Mouse (Mus musculus) liver, embryonic 14.5 days (tissue): ENCODE data around the gene Klhl35. TPM values are rescaled to one million over a fixed set of nuclear protein-coding genes. Genes with fewer than 3 reads are reported as not detected.

ENCODE experiments used
- ATAC-seq: fragments of 200-750 bp; cut with Nextera tagmentation; 2 replicates; pipeline ENCODE4 v1.8.0; 2017; ENCODE audit warnings: moderate number of reproducible peaks, mild to moderate bottlenecking, moderate library complexity; ENCODE audit not compliant: insufficient read depth
- DNase-seq, 3 experiments: peaks; one replicate each; pipeline ENCODE4 v3.0.0-alpha.2; 2012 to 2013; ENCODE audit warnings: low read depth in 3 of 3, low spot score in 3 of 3
- H3K27ac ChIP-seq: fragments of 300-500 bp; sonication (generic); 2 replicates; pipeline ENCODE4 v1.5.1; 2014; ENCODE audit warnings: moderate library complexity, mild to moderate bottlenecking, control low read depth, inconsistent platforms
- H3K27me3 ChIP-seq: fragments of 300-500 bp; sonication (generic); 2 replicates; pipeline ENCODE4 v1.6.1; 2014; ENCODE audit warnings: mild to moderate bottlenecking, low read length, moderate library complexity; ENCODE audit not compliant: control insufficient read depth, insufficient read depth
- H3K36me3 ChIP-seq: fragments of 300-500 bp; sonication (generic); replicated peaks from 2 replicates; pipeline ENCODE4 v1.6.1; 2014; ENCODE audit warnings: low read depth; ENCODE audit not compliant: control insufficient read depth, insufficient read depth
- H3K4me1 ChIP-seq, 2 experiments: fragments of 200-500 bp in 1 of 2; fragments of 300-500 bp in 1 of 2; sonication (generic) in 1 of 2; replicated peaks; 2 replicates each; pipeline ENCODE4 v1.6.1; 2012 to 2014; ENCODE audit warnings: antibody characterized with exemption in 1 of 2, inconsistent platforms in 1 of 2, low read length in 1 of 2; ENCODE audit not compliant: control insufficient read depth in 2 of 2, insufficient read depth in 2 of 2
- H3K4me2 ChIP-seq: fragments of 300-500 bp; sonication (generic); 2 replicates; pipeline ENCODE4 v1.6.1; 2014; ENCODE audit warnings: low read depth, mild to moderate bottlenecking, control low read depth, moderate library complexity
- H3K4me3 ChIP-seq, 2 experiments: fragments of 200-500 bp in 1 of 2; fragments of 300-500 bp in 1 of 2; sonication (generic) in 1 of 2; 2 replicates each; pipeline ENCODE4 v1.5.1; 2012 to 2014; ENCODE audit warnings: low read depth in 2 of 2, low read length in 2 of 2, mild to moderate bottlenecking in 2 of 2, control low read depth in 1 of 2, inconsistent platforms in 1 of 2, moderate library complexity in 1 of 2; ENCODE audit not compliant: insufficient read depth in 1 of 2
- H3K9ac ChIP-seq: fragments of 300-500 bp; sonication (generic); replicated peaks from 2 replicates; pipeline ENCODE4 v1.6.1; 2014; ENCODE audit warnings: mild to moderate bottlenecking, control low read depth, moderate library complexity
- H3K9me3 ChIP-seq: fragments of 300-500 bp; sonication (generic); 2 replicates; pipeline ENCODE4 v1.6.1; 2016; ENCODE audit warnings: low read length, mixed read lengths; ENCODE audit not compliant: control insufficient read depth
- CTCF ChIP-seq: IDR thresholded peaks from 2 replicates; pipeline ENCODE4 v1.5.1; 2016; ENCODE audit warnings: antibody characterized with exemption, low read depth, control low read depth
- EP300 ChIP-seq: IDR thresholded peaks from 2 replicates; pipeline ENCODE4 v1.6.1; 2016; ENCODE audit warnings: antibody characterized with exemption, low read depth
- WGBS: fragments of 180-500 bp; shearing (Covaris S2); extraction: QIAGEN DNeasy Blood & Tissue Kit; methylation state at CpG from one replicate; pipeline ENCODE4 v1.1.7; 2014; ENCODE audit not compliant: insufficient replicate concordance; 5-methylcytosine and 5-hydroxymethylcytosine counted together
- polyA plus RNA-seq, 2 experiments: library from polyadenylated mRNA; depleted of rRNA in 1 of 2; stranded (reverse) in 1 of 2; unstranded in 1 of 2; fragments of >200 nt; fragmentation: Nextera tagmentation in 1 of 2; extraction: Ambion mirVana in 1 of 2; gene quantifications; 2 replicates each; pipeline versions ENCODE4 v1.2.1 to v1.2.3; 2012 to 2014

Gene Klhl35
- polyA plus RNA-seq, 2 experiments = 0.12 to 0.38 TPM

GRCm38 (mm10) chr7:99448619-99449018, 17.2 kb upstream of the Klhl35 start:
- ATAC-seq = no peak
- TF ChIP-seq CTCF = no peak
- no peak for TF ChIP-seq EP300

DNA sequence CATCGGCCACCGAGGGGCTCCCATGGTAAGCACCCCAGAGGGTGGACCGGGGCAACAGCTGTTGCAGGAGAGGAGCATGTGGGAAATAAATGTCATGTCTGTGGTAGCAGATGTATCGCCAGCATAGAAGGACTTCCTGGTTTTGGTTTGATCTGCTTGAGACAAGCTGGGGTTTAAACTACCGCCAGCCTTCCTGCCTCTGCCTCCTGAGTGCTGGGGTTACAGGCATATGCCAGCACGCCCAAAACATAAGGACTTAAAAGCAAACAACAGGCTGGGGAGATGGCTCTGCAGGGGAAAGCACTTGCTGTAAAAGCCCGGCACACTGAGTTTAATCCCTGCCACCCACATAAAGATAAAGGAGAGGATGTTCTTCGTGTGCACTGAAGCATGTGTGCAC, 16.7 kb upstream of the Klhl35 start:
- no peaks in the 10 kb centered on the region for H3K9me3 ChIP-seq
- no peak for DNase-seq
- no peak overlapping the region for H3K4me2 ChIP-seq
- H3K27ac ChIP-seq = no peak overlapping the region
- H3K27me3 ChIP-seq = no peaks in the 10 kb centered on the region
- no peak overlapping the region for H3K9ac ChIP-seq
- WGBS = 16% methylated on average over 8 of the region's 8 CpGs
- no peak for ATAC-seq
- no peaks in the 10 kb centered on the region for H3K4me1 ChIP-seq
- TF ChIP-seq EP300 = no peak
- TF ChIP-seq CTCF = no peak
- H3K36me3 ChIP-seq = no peaks in the 10 kb centered on the region
- no peak overlapping the region for H3K4me3 ChIP-seq

More at GRCm38 (mm10) chr7:99448619-99449018, 17.2 kb upstream of the Klhl35 start:
- Histone ChIP-seq H3K4me1 (no peaks in the 10 kb centered on the region), H3K27ac (no peak overlapping the region), H3K4me3 (no peak overlapping the region), H3K9ac (no peak overlapping the region), H3K36me3 (no peaks in the 10 kb centered on the region), H3K27me3 (no peaks in the 10 kb centered on the region), H3K9me3 (no peaks in the 10 kb centered on the region), H3K4me2 (no peak overlapping the region)
- DNase-seq = no peak
- 40% methylated on average over 5 of the region's 5 CpGs for WGBS

GRCm38 (mm10) chr7:99449751-99450150, 16.1 kb upstream of the Klhl35 start:
- DNase-seq (no peak), ATAC-seq (no peak)
- Histone ChIP-seq H3K27ac (no peak overlapping the region), H3K4me3 (no peak overlapping the region), H3K36me3 (no peaks in the 10 kb centered on the region), H3K4me2 (no peak overlapping the region), H3K4me1 (no peaks in the 10 kb centered on the region), H3K9me3 (no peaks in the 10 kb centered on the region), H3K27me3 (no peaks in the 10 kb centered on the region), H3K9ac (no peak overlapping the region)
- TF ChIP-seq EP300 (no peak), CTCF (no peak)
- 46% methylated on average over 3 of the region's 3 CpGs for WGBS

DNA sequence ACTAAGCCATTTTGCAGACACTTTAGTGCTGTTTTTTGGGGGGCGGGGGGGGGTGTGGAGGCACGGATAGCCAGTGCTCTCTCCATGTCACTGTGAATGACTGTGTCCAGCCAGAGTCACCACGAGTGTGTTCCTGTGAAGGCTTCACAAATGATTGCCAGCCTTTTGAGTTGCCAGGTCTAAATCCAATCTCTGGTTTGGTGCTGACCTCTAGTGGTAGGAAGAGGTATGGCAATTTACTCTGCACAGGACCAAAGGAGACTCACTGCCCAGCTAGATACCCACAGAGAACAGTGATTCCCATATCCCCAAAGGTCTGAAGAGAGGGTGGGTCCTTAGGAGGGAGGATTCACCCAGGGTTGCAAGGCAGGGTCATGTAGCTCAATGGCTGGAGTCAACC, 15.1 kb upstream of the Klhl35 start:
- no peak for ATAC-seq
- 0% methylated on average over 3 of the region's 3 CpGs for WGBS

DNA sequence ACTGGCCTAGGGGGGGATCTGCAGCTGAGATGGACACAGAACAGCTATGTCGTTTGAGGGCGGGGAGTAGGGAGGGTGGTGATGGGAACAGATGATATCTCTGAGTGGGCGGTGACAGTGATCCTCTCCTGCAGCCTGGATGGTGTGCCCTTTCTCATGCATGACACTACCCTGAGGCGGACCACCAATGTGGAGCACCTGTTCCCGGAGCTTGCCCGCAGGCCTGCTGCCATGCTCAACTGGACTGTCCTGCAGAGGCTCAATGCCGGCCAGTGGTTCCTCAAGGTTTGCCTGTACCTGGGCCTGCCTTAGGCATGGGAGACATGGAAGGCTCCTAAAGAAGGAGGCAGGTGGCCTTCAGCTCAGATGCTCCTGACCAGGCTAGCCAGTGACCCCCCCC, 12.9 kb upstream of the Klhl35 start:
- 49% methylated on average over 7 of the region's 7 CpGs for WGBS
- H3K4me3 ChIP-seq = no peak overlapping the region
- TF ChIP-seq EP300 (no peak), CTCF (no peak)
- no peaks in the 10 kb centered on the region for H3K27me3 ChIP-seq
- H3K4me1 ChIP-seq = no peaks in the 10 kb centered on the region
- DNase-seq (no peak), ATAC-seq (no peak)
- H3K9me3 ChIP-seq = no peaks in the 10 kb centered on the region
- no peak overlapping the region for H3K27ac ChIP-seq
- H3K9ac ChIP-seq = no peak overlapping the region
- H3K36me3 ChIP-seq = no peaks in the 10 kb centered on the region
- no peak overlapping the region for H3K4me2 ChIP-seq

More for the DNA sequence above, 15.1 kb upstream of the Klhl35 start:
- Histone ChIP-seq H3K9me3 (no peaks in the 10 kb centered on the region), H3K36me3 (no peaks in the 10 kb centered on the region), H3K4me3 (no peak overlapping the region), H3K9ac (no peak overlapping the region), H3K27ac (no peak overlapping the region), H3K4me1 (no peaks in the 10 kb centered on the region), H3K27me3 (no peaks in the 10 kb centered on the region), H3K4me2 (no peak overlapping the region)
- TF ChIP-seq CTCF (peak; percentile 93), EP300 (no peak)
- peak; percentile 45 to 54 (median 46) for DNase-seq
